Mouse (Mus musculus): Measurements from ENCODE around the gene Rcbtb2.

GRCm38 (mm10) chr14:73148125-73148524, 25.3 kb downstream of the Rcbtb2 start:
- TF ChIP-seq CTCF (IDR thresholded peaks at IDR 0.05), result no peak
- TF ChIP-seq EP300 (IDR thresholded peaks at IDR 0.05), result no peak

All from lung, postnatal 0 days (tissue).